Mouse (Mus musculus): ENCODE measurements around the gene Dhx34. TPM values are rescaled to one million over a fixed set of nuclear protein-coding genes. Genes with fewer than 3 reads are reported as not detected.
A peak's percentile ranks its signal among the peaks of the same experiment; 100 is the strongest.
"Not testable (repeated sequence)": the region's sequence is repeated elsewhere in the genome, so short reads cannot be mapped to it uniquely, and the experiment has no call there.

Gene Dhx34
- polyA plus RNA-seq, 1 experiment from 2014 or later: 13.8 TPM

GRCm38 (mm10) chr7:16255963-16256362, 34.1 kb upstream of the Dhx34 start:
- H3K9me3 ChIP-seq (ENCODE audit: control insufficient read depth, low read length); H3K9ac ChIP-seq (ENCODE audit: low read length); H3K4me3 ChIP-seq (ENCODE audit: low read length); H3K4me2 ChIP-seq (ENCODE audit: low read depth, low read length); H3K36me3 ChIP-seq (ENCODE audit: control insufficient read depth, insufficient read depth, low read length); H3K27ac ChIP-seq (ENCODE audit: low read length); ATAC-seq (ENCODE audit: low read depth); H3K27me3 ChIP-seq (ENCODE audit: control insufficient read depth, insufficient read depth, low read depth, low read length); H3K4me1 ChIP-seq (replicated peaks; ENCODE audit: control insufficient read depth, insufficient read depth, low read length): not testable (repeated sequence)
- WGBS: 85% methylated on average over 4 of the region's 4 CpGs

GRCm38 (mm10) chr7:16254195-16254594, 32.4 kb upstream of the Dhx34 start:
- Histone ChIP-seq H3K9me3 (ENCODE audit: control insufficient read depth, low read length) (no peaks in the 10 kb centered on the region), H3K9ac (ENCODE audit: low read length) (no peak overlapping the region), H3K36me3 (ENCODE audit: control insufficient read depth, insufficient read depth, low read length) (no peaks in the 10 kb centered on the region), H3K27ac (ENCODE audit: low read length) (no peak overlapping the region), H3K27me3 (ENCODE audit: control insufficient read depth, insufficient read depth, low read depth, low read length) (no peaks in the 10 kb centered on the region), H3K4me2 (ENCODE audit: low read depth, low read length) (no peak overlapping the region), H3K4me1 (replicated peaks; ENCODE audit: control insufficient read depth, insufficient read depth, low read length) (no peaks in the 10 kb centered on the region), H3K4me3 (ENCODE audit: low read length) (no peak overlapping the region)
- no peak for ATAC-seq (ENCODE audit: low read depth)
- 36% methylated on average over 4 of the region's 4 CpGs for WGBS

- H3K4me2 ChIP-seq (ENCODE audit: low read depth, low read length): no peak overlapping the region
- H3K9me3 ChIP-seq (ENCODE audit: control insufficient read depth, low read length): no peaks in the 10 kb centered on the region
- no peak overlapping the region for H3K9ac ChIP-seq (ENCODE audit: low read length)
- WGBS: 79% methylated on average over 5 of the region's 5 CpGs
- no peak for ATAC-seq (ENCODE audit: low read depth)
- H3K27ac ChIP-seq (ENCODE audit: low read length): no peak overlapping the region
- no peaks in the 10 kb centered on the region for H3K27me3 ChIP-seq (ENCODE audit: control insufficient read depth, insufficient read depth, low read depth, low read length)
- no peak overlapping the region for H3K4me3 ChIP-seq (ENCODE audit: low read length)
- H3K4me1 ChIP-seq (replicated peaks; ENCODE audit: control insufficient read depth, insufficient read depth, low read length): no peaks in the 10 kb centered on the region
- H3K36me3 ChIP-seq (ENCODE audit: control insufficient read depth, insufficient read depth, low read length): no peaks in the 10 kb centered on the region
These were observed 28.9 kb upstream of the Dhx34 start for GRCm38 (mm10) chr7:16250687-16251086.

- whole genome bisulfite sequencing: 64% methylated on average over 1 of the region's 4 CpGs
- 0 out of 2 replicates have a peak, but pooled peaks cover 2% of the 10 kb centered on the region for H3K4me1 ChIP-seq (replicated peaks; ENCODE audit: control insufficient read depth, insufficient read depth, low read length)
- no peak for ATAC-seq (ENCODE audit: low read depth)
- H3K4me3 ChIP-seq (ENCODE audit: low read length): no peak overlapping the region
- H3K9me3 ChIP-seq (ENCODE audit: control insufficient read depth, low read length): no peaks in the 10 kb centered on the region
- H3K4me2 ChIP-seq (ENCODE audit: low read depth, low read length): no peak overlapping the region
- no peaks in the 10 kb centered on the region for H3K27me3 ChIP-seq (ENCODE audit: control insufficient read depth, insufficient read depth, low read depth, low read length)
- no peak overlapping the region for H3K27ac ChIP-seq (ENCODE audit: low read length)
- H3K9ac ChIP-seq (ENCODE audit: low read length): no peak overlapping the region
- H3K36me3 ChIP-seq (ENCODE audit: control insufficient read depth, insufficient read depth, low read length): no peaks in the 10 kb centered on the region
These were observed 24.1 kb upstream of the Dhx34 start for GRCm38 (mm10) chr7:16245958-16246357.

- H3K4me1 ChIP-seq (replicated peaks; ENCODE audit: control insufficient read depth, insufficient read depth, low read length): 0 out of 2 replicates have a peak, but pooled peaks cover 2% of the 10 kb centered on the region
- H3K27me3 ChIP-seq (ENCODE audit: control insufficient read depth, insufficient read depth, low read depth, low read length): no peaks in the 10 kb centered on the region
- H3K9me3 ChIP-seq (ENCODE audit: control insufficient read depth, low read length): no peaks in the 10 kb centered on the region
- no peak within 1 kb of the TSS for H3K9ac ChIP-seq (ENCODE audit: low read length)
- no peak within 1 kb of the TSS for H3K4me3 ChIP-seq (ENCODE audit: low read length)
- no peak within 1 kb of the TSS for H3K27ac ChIP-seq (ENCODE audit: low read length)
- ATAC-seq (ENCODE audit: low read depth): peak; percentile 66
- no peak within 1 kb of the TSS for H3K4me2 ChIP-seq (ENCODE audit: low read depth, low read length)
- no peaks in the 10 kb centered on the region for H3K36me3 ChIP-seq (ENCODE audit: control insufficient read depth, insufficient read depth, low read length)
- WGBS: 43% methylated on average over 5 of the region's 5 CpGs
These were observed 22.2 kb upstream of the Dhx34 start, which contains the start of gene C5ar2 for GRCm38 (mm10) chr7:16244067-16244466. C5ar2 (minus strand) TSS chr7:16244154.

- 71% methylated on average over 6 of the region's 6 CpGs for WGBS
- H3K9ac ChIP-seq (ENCODE audit: low read length): no peak overlapping the region
- no peak overlapping the region for H3K4me2 ChIP-seq (ENCODE audit: low read depth, low read length)
- H3K36me3 ChIP-seq (ENCODE audit: control insufficient read depth, insufficient read depth, low read length): no peaks in the 10 kb centered on the region
- H3K27me3 ChIP-seq (ENCODE audit: control insufficient read depth, insufficient read depth, low read depth, low read length): no peaks in the 10 kb centered on the region
- no peak overlapping the region for H3K27ac ChIP-seq (ENCODE audit: low read length)
- no peak for ATAC-seq (ENCODE audit: low read depth)
- H3K4me1 ChIP-seq (replicated peaks; ENCODE audit: control insufficient read depth, insufficient read depth, low read length): 0 out of 2 replicates have a peak, but pooled peaks cover 2% of the 10 kb centered on the region
- no peak overlapping the region for H3K4me3 ChIP-seq (ENCODE audit: low read length)
- no peaks in the 10 kb centered on the region for H3K9me3 ChIP-seq (ENCODE audit: control insufficient read depth, low read length)
These were observed 20.4 kb upstream of the Dhx34 start for GRCm38 (mm10) chr7:16242198-16242597.

- Histone ChIP-seq H3K4me3 (ENCODE audit: low read length) (no peak overlapping the region), H3K4me1 (replicated peaks; ENCODE audit: control insufficient read depth, insufficient read depth, low read length) (0 out of 2 replicates have a peak, but pooled peaks cover 2% of the 10 kb centered on the region), H3K9ac (ENCODE audit: low read length) (no peak overlapping the region), H3K36me3 (ENCODE audit: control insufficient read depth, insufficient read depth, low read length) (no peaks in the 10 kb centered on the region), H3K27ac (ENCODE audit: low read length) (no peak overlapping the region), H3K27me3 (ENCODE audit: control insufficient read depth, insufficient read depth, low read depth, low read length) (no peaks in the 10 kb centered on the region), H3K4me2 (ENCODE audit: low read depth, low read length) (no peak overlapping the region), H3K9me3 (ENCODE audit: control insufficient read depth, low read length) (no peaks in the 10 kb centered on the region)
- 59% methylated on average over 11 of the region's 11 CpGs for WGBS
- ATAC-seq (ENCODE audit: low read depth): no peak
These were observed 19.9 kb upstream of the Dhx34 start for GRCm38 (mm10) chr7:16241787-16242186.

- 89% methylated on average over 1 of the region's 1 CpGs for WGBS
- Histone ChIP-seq H3K36me3 (ENCODE audit: control insufficient read depth, insufficient read depth, low read length) (no peaks in the 10 kb centered on the region), H3K4me3 (ENCODE audit: low read length) (no peak overlapping the region), H3K9ac (ENCODE audit: low read length) (no peak overlapping the region), H3K27me3 (ENCODE audit: control insufficient read depth, insufficient read depth, low read depth, low read length) (no peaks in the 10 kb centered on the region), H3K27ac (ENCODE audit: low read length) (no peak overlapping the region), H3K4me2 (ENCODE audit: low read depth, low read length) (no peak overlapping the region), H3K9me3 (ENCODE audit: control insufficient read depth, low read length) (no peaks in the 10 kb centered on the region), H3K4me1 (replicated peaks; ENCODE audit: control insufficient read depth, insufficient read depth, low read length) (0 out of 2 replicates have a peak, but pooled peaks cover 2% of the 10 kb centered on the region)
- ATAC-seq (ENCODE audit: low read depth): no peak
These were observed 19.1 kb upstream of the Dhx34 start for GRCm38 (mm10) chr7:16240978-16241303.

- ATAC-seq (ENCODE audit: low read depth): no peak
- Histone ChIP-seq H3K9ac (ENCODE audit: low read length) (no peak overlapping the region), H3K4me1 (replicated peaks; ENCODE audit: control insufficient read depth, insufficient read depth, low read length) (0 out of 2 replicates have a peak, but pooled peaks cover 2% of the 10 kb centered on the region), H3K4me3 (ENCODE audit: low read length) (no peak overlapping the region), H3K27me3 (ENCODE audit: control insufficient read depth, insufficient read depth, low read depth, low read length) (no peaks in the 10 kb centered on the region), H3K9me3 (ENCODE audit: control insufficient read depth, low read length) (no peaks in the 10 kb centered on the region), H3K36me3 (ENCODE audit: control insufficient read depth, insufficient read depth, low read length) (no peaks in the 10 kb centered on the region), H3K4me2 (ENCODE audit: low read depth, low read length) (no peak overlapping the region), H3K27ac (ENCODE audit: low read length) (no peak overlapping the region)
- 71% methylated on average over 7 of the region's 7 CpGs for WGBS
These were observed 18.6 kb upstream of the Dhx34 start for GRCm38 (mm10) chr7:16240281-16240977.

Data from lung, embryonic 16.5 days (tissue).